Mouse (Mus musculus): ENCODE measurements at regions not wholly inside any gene's neighbourhood (a gene's known extent, or its start where the extent isn't known, plus 50 kb on each side); places are given as distances from the start of the nearest gene placed in this dataset.

DNA sequence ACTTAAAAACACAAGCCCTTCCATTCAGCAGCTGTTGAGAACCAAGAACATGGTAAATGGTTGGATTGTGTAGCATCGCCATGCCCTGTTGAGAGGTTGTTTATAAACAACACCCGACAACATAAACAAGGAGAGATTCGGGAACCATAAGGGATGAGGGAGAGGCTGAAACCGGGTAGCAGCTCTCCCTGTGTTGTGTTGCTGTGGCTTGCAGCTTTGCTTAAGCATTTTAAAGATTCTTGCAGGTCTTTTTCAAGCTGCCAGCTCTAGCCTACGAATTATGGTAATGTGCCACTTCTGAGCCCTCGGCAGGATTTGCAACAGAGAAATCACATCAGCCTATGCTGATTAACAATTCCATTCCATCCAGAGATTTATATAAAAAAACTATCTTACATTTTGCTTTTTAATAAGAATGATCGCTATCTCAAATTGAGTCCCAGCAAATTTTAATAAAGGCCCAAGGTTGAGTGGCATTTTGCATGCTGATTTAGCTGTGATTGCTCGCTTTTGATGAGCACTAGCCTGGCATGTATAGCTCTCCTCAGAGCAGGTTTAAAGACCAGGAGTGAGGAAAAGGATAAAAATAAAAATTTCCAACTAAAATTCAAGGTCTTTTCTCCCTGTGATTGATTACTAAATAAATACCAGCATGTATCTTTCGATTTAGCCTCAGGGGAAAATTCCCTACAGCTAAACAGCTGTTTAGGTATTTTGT is 445.7 kb upstream of the 4930412O13Rik start:
- no peak for DNase-seq (ENCODE audit: low read depth, low spot score)

- DNase-seq (ENCODE audit: low read depth, low spot score): peak; percentile 67
Measured at GRCm38 (mm10) chr2:9443103-9443502, 437.9 kb upstream of the 4930412O13Rik start.

GRCm38 (mm10) chr2:9445826-9446225 is 435.2 kb upstream of the 4930412O13Rik start:
- peak; percentile 27 for DNase-seq (ENCODE audit: low read depth, low spot score)

GRCm38 (mm10) chr2:9464413-9464812 is 416.6 kb upstream of the 4930412O13Rik start:
- no peak for DNase-seq (ENCODE audit: low read depth, low spot score)

DNA sequence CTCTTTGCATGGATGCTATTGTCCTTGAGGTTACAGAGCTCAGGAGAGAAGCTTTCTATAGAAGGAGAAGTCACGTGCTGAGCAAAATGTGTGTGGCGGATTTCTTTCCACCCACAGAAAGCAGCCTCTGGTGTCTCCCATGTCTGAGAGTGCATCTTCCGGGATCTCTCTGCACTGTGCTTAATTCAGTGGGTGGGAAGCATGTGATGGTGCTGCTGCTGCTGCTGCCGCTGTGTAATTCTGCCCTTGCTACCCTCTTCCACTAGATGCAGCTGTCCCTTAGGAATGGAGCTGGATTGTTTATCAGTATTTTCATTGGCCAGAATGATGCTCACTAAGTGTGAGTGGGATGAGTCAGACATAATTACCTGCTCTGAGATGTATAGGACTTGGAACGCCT is 416.2 kb upstream of the 4930412O13Rik start:
- no peak for DNase-seq (ENCODE audit: low read depth, low spot score)

DNA sequence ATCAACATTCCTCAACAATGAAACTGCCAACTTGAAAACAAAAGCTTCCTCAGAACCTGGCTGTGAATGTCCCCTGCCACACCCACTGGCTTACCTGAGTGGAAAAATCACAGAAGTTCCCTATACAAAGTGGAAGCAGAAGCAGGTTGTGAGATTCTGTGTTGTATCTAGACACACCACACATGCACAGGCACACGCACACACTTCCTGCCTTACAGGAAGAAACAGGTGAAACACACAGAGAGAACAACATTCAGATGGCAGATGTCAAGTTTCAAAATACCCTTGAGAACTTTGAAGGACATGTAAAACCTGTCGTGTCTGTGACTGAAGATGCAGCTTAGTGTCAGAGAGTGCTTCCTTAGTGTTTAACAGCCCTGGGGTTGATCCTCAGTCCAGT is 413.5 kb upstream of the 4930412O13Rik start:
- DNase-seq (ENCODE audit: low read depth, low spot score): no peak

DNA sequence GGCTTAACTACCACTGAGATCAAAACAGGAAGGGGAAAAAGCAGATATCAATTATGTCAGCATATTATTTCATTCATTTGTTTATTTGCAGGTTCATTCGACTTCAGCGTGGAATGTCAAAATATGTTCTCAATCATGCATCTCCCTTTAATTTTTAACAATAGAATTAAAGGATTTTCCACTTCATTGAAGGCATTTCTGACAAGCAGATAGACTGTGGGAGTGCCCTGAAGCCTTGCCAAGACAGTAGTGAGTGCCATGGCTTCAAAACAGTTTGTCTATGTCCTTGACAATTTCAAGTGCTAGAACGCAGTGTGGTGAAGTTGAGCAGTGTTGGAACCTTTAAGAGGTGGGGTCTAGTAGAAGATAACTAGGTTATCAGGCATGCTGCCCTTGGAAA is 412.4 kb upstream of the 4930412O13Rik start:
- DNase-seq (ENCODE audit: low read depth, low spot score): no peak

DNA sequence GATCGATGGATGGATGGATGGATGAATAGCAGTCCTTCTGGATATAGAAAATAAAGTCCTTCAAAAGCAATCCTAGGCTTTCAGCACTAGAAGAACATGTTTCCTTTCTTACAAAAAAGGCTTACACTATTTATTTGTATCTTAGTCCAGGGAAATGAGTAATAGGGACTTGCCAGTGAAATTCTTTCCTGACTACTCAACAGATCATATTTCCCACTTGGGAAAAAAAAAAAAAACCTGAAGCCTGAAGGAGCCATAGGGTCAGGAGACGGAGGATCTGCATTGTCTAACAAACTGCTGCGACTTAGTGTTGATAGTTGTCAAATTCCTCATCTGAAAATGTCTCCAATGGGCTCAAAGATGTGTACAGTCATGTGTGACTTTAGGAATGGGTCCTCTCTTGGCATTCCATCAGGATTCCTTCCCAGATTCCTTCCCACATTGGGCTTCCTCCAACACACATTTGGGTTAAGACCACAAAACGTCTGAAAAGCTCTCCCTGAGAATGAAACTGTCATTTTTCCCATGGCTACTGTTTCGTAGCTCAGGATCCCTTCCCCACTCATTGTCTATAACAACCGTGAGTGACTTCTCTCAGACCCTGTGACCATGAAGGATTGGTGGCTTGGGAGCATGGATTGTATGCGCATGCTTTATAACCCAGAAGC is 399.2 kb upstream of the 4930412O13Rik start:
- no peak for DNase-seq (ENCODE audit: low read depth, low spot score)

GRCm38 (mm10) chr2:9487381-9487914 is 393.6 kb upstream of the 4930412O13Rik start:
- no peak for DNase-seq (ENCODE audit: low read depth, low spot score)

GRCm38 (mm10) chr2:9493606-9494145 is 387.4 kb upstream of the 4930412O13Rik start:
- DNase-seq (ENCODE audit: low read depth, low spot score): peak; percentile 59

- DNase-seq (ENCODE audit: low read depth, low spot score): no peak
Measured at GRCm38 (mm10) chr2:9520045-9520444, 361.0 kb upstream of the 4930412O13Rik start.

DNA sequence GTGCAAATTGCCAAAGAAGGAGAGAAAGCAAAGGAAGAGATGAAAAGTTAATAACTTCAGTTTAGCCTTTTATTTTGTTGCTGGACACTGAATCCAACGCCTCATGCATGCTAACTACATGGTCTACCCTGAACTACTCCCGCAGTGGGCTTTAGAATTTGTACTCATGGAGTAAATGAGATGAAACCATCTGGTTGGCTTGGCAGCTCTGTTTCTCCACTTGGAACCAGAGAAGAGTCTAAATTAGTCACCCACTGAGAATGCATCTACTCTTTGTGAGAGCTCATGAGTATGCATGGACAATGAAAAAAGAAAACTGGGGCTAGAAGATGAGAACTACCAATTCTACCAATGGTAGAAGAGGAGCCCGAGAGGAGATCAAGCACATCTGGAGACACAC is 355.1 kb upstream of the 4930412O13Rik start:
- DNase-seq (ENCODE audit: low read depth, low spot score): no peak

- DNase-seq (ENCODE audit: low read depth, low spot score): peak; percentile 17
Measured at GRCm38 (mm10) chr2:9535141-9535658, 345.9 kb upstream of the 4930412O13Rik start.

DNA sequence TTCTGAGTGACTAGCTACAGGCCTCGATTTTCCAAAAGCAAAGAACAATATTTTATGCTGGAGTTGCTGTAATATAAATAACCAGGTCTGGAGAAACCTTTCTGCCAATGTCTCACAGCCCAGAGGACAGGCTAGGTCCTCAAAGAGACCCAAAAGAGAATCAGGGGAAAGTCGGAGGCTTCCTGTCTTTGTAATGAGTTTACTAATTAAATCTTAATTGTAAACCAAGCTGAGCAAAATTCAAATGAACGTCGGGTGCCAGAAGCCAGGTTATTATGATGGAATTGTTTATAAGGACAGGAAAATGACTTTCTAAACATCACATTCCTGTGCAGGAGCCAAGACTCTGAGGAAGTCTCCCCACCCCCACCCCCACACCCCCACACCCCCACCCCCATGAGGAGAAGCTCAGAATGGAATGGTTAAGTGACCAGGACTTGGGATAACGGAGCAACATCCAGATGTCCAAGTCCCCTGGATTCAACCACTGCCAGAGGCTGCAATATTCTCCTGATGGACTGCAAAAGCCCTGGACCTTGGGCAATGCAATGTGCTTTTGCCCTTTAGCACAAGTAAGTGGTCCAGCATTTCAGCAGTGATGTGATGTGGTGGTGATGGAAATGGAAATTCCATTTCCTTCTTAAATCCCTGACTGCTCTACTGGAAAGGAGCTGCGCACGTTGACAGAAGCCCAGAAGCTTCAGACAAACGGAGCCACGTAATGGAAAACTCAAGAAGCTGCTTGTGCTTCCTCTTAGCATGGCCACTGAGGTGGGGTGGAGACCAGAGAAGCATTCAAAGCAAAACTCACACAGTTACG is 333.1 kb upstream of the 4930412O13Rik start:
- no peak for DNase-seq (ENCODE audit: low read depth, low spot score)

DNA sequence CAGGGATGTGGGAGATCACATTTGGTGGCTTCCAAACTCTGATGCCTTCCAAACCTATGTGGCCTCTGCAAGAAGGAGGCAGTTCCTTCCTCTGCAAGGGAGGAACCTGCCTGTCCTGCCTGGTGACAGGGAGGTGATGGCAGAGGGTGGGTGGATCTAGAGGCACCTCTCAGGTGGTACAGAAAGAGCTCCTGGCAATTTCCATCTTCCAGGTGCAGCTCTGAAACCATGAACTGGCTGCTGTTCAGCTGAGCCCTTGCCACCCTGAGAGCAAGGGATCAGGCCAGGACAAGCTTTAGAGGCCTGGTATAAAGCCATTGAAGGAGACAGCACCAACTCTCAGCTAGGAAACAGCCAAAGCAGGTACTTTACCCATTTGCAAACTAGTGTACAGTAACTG is 327.7 kb upstream of the 4930412O13Rik start:
- no peak for DNase-seq (ENCODE audit: low read depth, low spot score)

DNA sequence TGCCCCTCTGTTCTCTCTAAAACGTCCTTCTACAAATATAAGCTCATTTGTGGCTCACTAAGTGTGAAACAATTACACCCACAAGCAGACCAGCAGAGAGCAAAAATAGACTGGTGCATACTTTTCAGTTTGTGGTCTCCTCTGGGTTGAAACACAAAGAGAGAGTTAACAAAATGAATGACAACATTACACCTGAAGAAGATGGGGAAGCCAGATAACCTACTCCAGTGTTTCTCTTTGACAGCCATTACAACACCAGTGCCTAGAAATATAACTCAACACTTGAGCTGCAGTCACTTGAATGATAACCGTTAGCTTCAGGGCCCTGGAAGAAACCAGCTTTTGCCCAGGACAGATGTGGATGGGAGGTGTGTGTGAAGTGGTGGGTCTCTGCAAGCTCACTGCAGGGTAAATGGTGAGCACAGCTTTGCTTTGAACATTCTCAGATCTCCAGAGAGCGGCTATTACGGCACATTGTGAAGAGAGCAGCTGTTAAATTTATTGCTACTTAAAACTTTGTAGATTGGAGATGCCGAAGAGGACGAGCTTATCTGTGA is 316.5 kb upstream of the 4930412O13Rik start:
- no peak for DNase-seq (ENCODE audit: low read depth, low spot score)

DNA sequence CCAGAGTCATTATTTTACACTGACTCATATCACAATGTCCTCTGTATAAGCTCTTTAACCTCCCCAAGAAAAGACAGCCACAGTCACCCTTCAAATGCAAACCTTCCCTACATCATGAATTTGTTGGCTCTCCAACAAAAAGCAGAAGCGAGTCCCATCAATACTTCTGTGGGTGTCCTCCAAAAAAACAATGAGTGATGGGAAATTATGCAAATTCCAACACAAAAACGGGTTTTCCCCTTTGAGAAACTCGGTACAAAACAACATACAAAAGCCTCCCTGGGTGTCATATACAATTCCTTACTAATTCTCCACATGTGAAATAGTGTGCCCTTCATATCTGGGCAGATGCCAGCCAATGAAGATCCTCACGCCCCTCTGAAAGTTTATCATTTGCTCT is 311.8 kb upstream of the 4930412O13Rik start:
- DNase-seq (ENCODE audit: low read depth, low spot score): no peak

GRCm38 (mm10) chr2:9574196-9574595 is 306.9 kb upstream of the 4930412O13Rik start:
- DNase-seq (ENCODE audit: low read depth, low spot score): no peak

DNA sequence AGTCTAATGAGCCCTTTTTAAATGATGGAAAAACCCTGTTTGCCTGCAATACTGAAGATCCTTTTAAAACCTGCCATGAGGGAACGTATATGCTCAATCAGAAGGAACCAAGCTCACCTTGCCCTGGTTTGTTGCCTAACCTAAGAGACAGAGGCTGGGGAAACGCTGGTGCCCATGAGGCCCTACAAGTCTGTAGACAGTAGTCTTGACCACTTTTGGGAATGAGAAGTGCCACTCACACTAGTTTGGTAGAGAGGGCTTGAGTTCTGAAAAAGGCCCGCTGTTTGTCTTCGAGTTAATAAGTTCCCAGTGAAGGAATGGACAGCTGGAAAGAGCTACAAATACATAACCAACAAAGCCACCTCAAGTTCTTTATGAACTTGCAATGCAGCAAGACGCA is 306.4 kb upstream of the 4930412O13Rik start:
- no peak for DNase-seq (ENCODE audit: low read depth, low spot score)

- no peak for DNase-seq (ENCODE audit: low read depth, low spot score)
Measured at GRCm38 (mm10) chr2:9577868-9578267, 303.2 kb upstream of the 4930412O13Rik start.

GRCm38 (mm10) chr2:9587389-9587788 is 293.7 kb upstream of the 4930412O13Rik start:
- no peak for DNase-seq (ENCODE audit: low read depth, low spot score)
